Comparison of ENCODE assay signal across 29 mouse cellular contexts in the genomic region with DNA sequence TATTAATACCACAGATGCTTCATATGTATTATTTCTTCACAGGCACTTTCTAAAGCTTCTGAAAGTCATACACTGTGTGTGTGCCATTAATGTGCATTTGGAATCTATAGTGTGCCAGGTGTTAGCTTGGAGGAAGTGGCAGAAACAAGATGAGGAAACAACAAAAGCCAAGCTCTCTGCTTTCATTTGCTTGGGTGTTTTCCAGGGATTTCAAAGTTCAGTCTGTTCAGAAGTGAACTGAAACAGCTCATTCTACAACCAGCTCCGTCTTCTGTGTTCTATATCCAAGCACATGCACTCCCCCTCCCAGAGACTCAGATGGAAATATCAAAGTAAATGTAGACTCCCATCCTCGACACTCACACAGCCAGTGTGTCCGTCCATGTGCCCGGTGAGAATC.
"Had no signal": no experiment of that assay in that cellular context is flagged by ENCODE, and none has a peak within 500 bp of the region (broad histone marks: within the 10 kb centered on the region; RNA-seq: fewer than 3 reads in every experiment).

No protein-coding gene starts in this region.

- ATAC-seq: hindbrain, postnatal 0 days; intestine, embryonic 16.5 days; liver, postnatal 0 days had no signal

- H3K36me3 ChIP-seq: heart, embryonic 13.5 days; heart, embryonic 15.5 days; hindbrain, embryonic 13.5 days; hindbrain, embryonic 15.5 days; kidney, embryonic 15.5 days; limb, embryonic 10.5 days; limb, embryonic 12.5 days; liver, embryonic 13.5 days; liver, embryonic 15.5 days had no signal

- H3K4me1 ChIP-seq: heart, embryonic 13.5 days; heart, embryonic 15.5 days; hindbrain, embryonic 13.5 days; hindbrain, embryonic 15.5 days; kidney, embryonic 15.5 days; limb, embryonic 10.5 days; liver, embryonic 13.5 days; liver, embryonic 15.5 days had no signal

- H3K9ac ChIP-seq: heart, embryonic 13.5 days; heart, embryonic 15.5 days; hindbrain, embryonic 13.5 days; hindbrain, embryonic 15.5 days; kidney, embryonic 15.5 days; limb, embryonic 12.5 days; liver, embryonic 13.5 days; liver, embryonic 15.5 days; liver, postnatal 0 days had no signal

- H3K27me3 ChIP-seq: heart, embryonic 13.5 days; heart, embryonic 15.5 days; hindbrain, embryonic 13.5 days; hindbrain, embryonic 15.5 days; kidney, embryonic 15.5 days; limb, embryonic 12.5 days; liver, embryonic 13.5 days; liver, embryonic 15.5 days had no signal

- H3K4me3 ChIP-seq: gastrocnemius, adult 2 months; heart, adult 2 months; heart, embryonic 13.5 days; heart, embryonic 15.5 days; hindbrain, embryonic 13.5 days; hindbrain, embryonic 15.5 days; kidney, embryonic 15.5 days; layer of hippocampus, adult 2 months; left cerebral cortex, adult 2 months; limb, embryonic 10.5 days; limb, embryonic 12.5 days; liver, embryonic 13.5 days; liver, embryonic 15.5 days had no signal

- H3K27ac ChIP-seq: gastrocnemius, adult 2 months; heart, adult 2 months; heart, embryonic 13.5 days; heart, embryonic 15.5 days; hindbrain, embryonic 13.5 days; hindbrain, embryonic 15.5 days; hindbrain, postnatal 0 days; kidney, embryonic 15.5 days; kidney, postnatal 0 days; layer of hippocampus, adult 2 months; left cerebral cortex, adult 2 months; limb, embryonic 10.5 days; limb, embryonic 12.5 days; liver, embryonic 13.5 days; liver, embryonic 15.5 days had no signal

- H3K9me3 ChIP-seq: heart, embryonic 13.5 days; heart, embryonic 15.5 days; hindbrain, embryonic 13.5 days; hindbrain, embryonic 15.5 days; kidney, embryonic 15.5 days; limb, embryonic 10.5 days; limb, embryonic 12.5 days; liver, embryonic 13.5 days; liver, embryonic 15.5 days had no signal

- H3K4me2 ChIP-seq: heart, embryonic 11.5 days; heart, embryonic 13.5 days; heart, embryonic 15.5 days; hindbrain, embryonic 13.5 days; hindbrain, embryonic 15.5 days; kidney, embryonic 15.5 days; limb, embryonic 12.5 days; liver, embryonic 11.5 days; liver, embryonic 13.5 days; liver, embryonic 15.5 days had no signal

- DNase-seq: gastrocnemius, adult 2 months; gastrocnemius, postnatal 14 days; gastrocnemius, postnatal 36 days; heart, adult 11 months; heart, adult 2 months; heart, postnatal 14 days; heart, postnatal 36 days; kidney, adult 11 months; kidney, adult 2 months; kidney, adult 9 months; kidney, postnatal 14 days; kidney, postnatal 36 days; liver, embryonic 13.5 days; liver, postnatal 0 days had no signal
